Mouse (Mus musculus) adrenal gland, postnatal 36 days (tissue): ENCODE results near the gene 9430015G10Rik. TPM values are rescaled to one million over a fixed set of nuclear protein-coding genes. Genes with fewer than 3 reads are reported as not detected.

Source experiments
- DNase-seq, 2 experiments: peaks; one replicate each; pipeline ENCODE4 v3.0.0; 2021; ENCODE audit warnings: mixed read lengths in 1 of 2
- total RNA-seq, 2 experiments: library from RNA; stranded (reverse); gene quantifications; 2 replicates each; pipeline ENCODE4 v1.2.3; 2021

9430015G10Rik gene
- total RNA-seq, 2 experiments from 2014 or later, result 10.4 to 11.5 TPM

DNA sequence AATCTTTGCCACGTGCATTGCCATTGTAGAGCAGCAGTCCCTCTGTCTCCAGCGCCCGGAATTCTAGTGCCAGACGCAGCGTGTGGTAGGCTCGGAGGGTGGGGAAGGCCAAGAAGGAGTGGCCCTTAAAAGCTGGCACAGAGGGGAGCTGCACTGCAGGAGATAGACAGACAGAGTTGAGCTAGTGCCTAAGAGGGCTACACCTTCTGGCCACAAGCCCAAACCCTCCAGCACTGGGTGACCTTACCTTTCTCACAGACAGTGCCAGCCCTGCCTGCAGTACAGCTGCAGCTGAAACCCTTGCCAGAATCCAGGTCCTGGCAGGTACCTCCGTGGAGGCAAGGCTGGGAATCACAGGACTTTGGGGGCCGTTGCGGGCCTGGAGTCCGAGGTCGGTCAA lies 62.0 kb downstream of the 9430015G10Rik start:
- no peak for DNase-seq

Other genes with a start within 250 kb of the 9430015G10Rik start
- gene Tas1r3, start 246.6 kb upstream of the 9430015G10Rik start, total RNA-seq, result under 1 TPM; 0.23 TPM
- 10 to 100 TPM in 1 of 2 experiments, 1 to 10 TPM in 1; 9.7 to 21.8 TPM for gene Cptp, start 240.5 kb upstream of the 9430015G10Rik start, total RNA-seq
- gene Ints11, start 240.4 kb upstream of the 9430015G10Rik start, total RNA-seq, result 10 to 100 TPM; 30.1 to 34.7 TPM
- gene Pusl1, start 218.2 kb upstream of the 9430015G10Rik start, total RNA-seq, result 10 to 100 TPM; 25.1 to 28.1 TPM
- gene Acap3, start 218.2 kb upstream of the 9430015G10Rik start, total RNA-seq, result 10 to 100 TPM; 20.1 to 20.7 TPM
- gene Ube2j2, start 166.2 kb upstream of the 9430015G10Rik start, total RNA-seq, result 10 to 100 TPM; 70.9 to 81.5 TPM
- 10 to 100 TPM; 43.5 to 89.3 TPM for gene C1qtnf12, start 147.7 kb upstream of the 9430015G10Rik start, total RNA-seq
- 1 to 10 TPM; 7.6 to 8.0 TPM for gene B3galt6, start 117.3 kb upstream of the 9430015G10Rik start, total RNA-seq
- gene Sdf4, start 117.1 kb upstream of the 9430015G10Rik start, total RNA-seq, result 100 to 1,000 TPM; 266 to 276 TPM
- under 1 TPM; 0.43 to 0.89 TPM for gene Tnfrsf4, start 96.1 kb upstream of the 9430015G10Rik start, total RNA-seq
- gene Tnfrsf18, start 83.8 kb upstream of the 9430015G10Rik start, total RNA-seq, result under 1 TPM in 1 of 2 experiments, not detected in 1; 0.40 TPM
- under 1 TPM in 1 of 2 experiments, not detected in 1; 0.16 TPM for gene Ttll10, start 50.6 kb upstream of the 9430015G10Rik start, total RNA-seq
- under 1 TPM in 1 of 2 experiments, not detected in 1; 0.10 TPM for gene Rnf223, start 20.5 kb downstream of the 9430015G10Rik start, total RNA-seq
- 10 to 100 TPM; 33.2 to 49.6 TPM for gene Agrn, start 87.5 kb downstream of the 9430015G10Rik start, total RNA-seq
- gene Isg15, start 90.8 kb downstream of the 9430015G10Rik start, total RNA-seq, result 1 to 10 TPM; 7.5 to 9.0 TPM
- 1 to 10 TPM; 3.5 to 6.0 TPM for gene AW011738, start 93.3 kb downstream of the 9430015G10Rik start, total RNA-seq
- gene Perm1, start 105.9 kb downstream of the 9430015G10Rik start, total RNA-seq, result 1 to 10 TPM; 1.8 to 2.9 TPM
- gene Plekhn1, start 124.9 kb downstream of the 9430015G10Rik start, total RNA-seq, result 10 to 100 TPM; 21.5 to 23.0 TPM
- gene Noc2l, start 126.0 kb downstream of the 9430015G10Rik start, total RNA-seq, result 10 to 100 TPM; 41.3 to 45.7 TPM
- 1 to 10 TPM; 1.2 to 2.3 TPM for gene Samd11, start 145.7 kb downstream of the 9430015G10Rik start, total RNA-seq
- not detected for gene Vmn2r-ps159, start 221.1 kb downstream of the 9430015G10Rik start, total RNA-seq